Comparison of ENCODE assay signal across 9 mouse cellular contexts in the genomic region with DNA sequence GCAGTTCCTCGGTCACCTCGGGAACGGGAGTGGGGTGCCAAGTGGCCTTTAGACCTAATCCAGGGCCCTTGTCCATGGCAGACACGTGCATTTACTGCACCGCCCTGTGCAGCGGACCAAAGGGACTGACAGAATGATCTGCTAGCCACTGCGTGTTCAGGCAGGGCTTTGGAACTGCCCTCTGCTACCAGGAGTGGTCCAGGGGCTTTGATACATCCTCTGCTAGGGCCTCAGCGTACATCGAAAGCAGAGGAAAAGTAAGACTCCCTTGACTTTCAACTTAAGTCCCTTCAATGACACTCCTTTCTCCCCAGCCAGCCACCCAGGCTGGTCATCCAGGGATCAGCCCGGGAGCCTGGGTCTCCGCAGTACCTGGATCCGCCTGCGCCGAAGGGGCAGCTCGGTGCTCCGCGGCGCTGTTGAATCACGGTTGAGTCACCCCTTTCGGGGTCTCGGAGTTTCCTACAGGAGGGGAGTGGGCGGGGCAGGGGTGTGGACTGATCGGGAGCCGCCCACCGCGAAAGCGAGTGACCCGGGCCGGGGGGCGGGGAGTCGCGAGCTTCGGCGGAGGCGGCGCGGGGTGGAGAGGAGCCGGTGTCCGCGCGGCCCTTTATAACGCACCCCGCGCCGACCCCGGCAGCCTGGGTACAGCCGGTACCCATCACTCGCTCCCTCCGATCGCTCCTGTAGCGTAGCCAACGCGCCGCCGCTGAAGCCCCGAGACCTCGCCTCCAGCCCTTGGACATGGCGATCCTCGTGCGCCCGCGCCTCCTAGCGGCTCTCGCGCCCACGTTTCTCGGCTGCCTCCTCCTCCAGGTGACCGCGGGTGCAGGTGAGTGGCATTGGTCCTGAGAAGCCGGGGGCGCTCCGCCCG. TPM values are rescaled to one million over a fixed set of nuclear protein-coding genes. Genes with fewer than 3 reads are reported as not detected.
DNase-seq lines count a peak whose midpoint lies in the region; ATAC-seq and TF ChIP-seq lines count a peak whose summit lies in the region.
"Had no signal": no experiment of that assay in that cellular context is flagged by ENCODE, and none has a peak within 500 bp of the region (broad histone marks: within the 10 kb centered on the region; RNA-seq: fewer than 3 reads in every experiment).

Gene F3, plus strand, starts transcription at position 567 of the 874 bp plus-strand sequence.

- H3K4me2 ChIP-seq in embryonic facial prominence, embryonic 13.5 days = peak within 1 kb of the TSS; percentile 85
- H3K4me2 ChIP-seq in kidney, embryonic 15.5 days = peak within 1 kb of the TSS; percentile 87
- H3K4me2 ChIP-seq in stomach, embryonic 14.5 days (replicated peaks; ENCODE audit: low read depth, low read length) = peak within 1 kb of the TSS; percentile 94

- WGBS in embryonic facial prominence, embryonic 13.5 days = under 1% methylated on average over 73 of the region's 73 CpGs
- 1% methylated on average over 73 of the region's 73 CpGs for WGBS in heart, embryonic 10.5 days
- WGBS in kidney, embryonic 15.5 days = under 1% methylated on average over 73 of the region's 73 CpGs
- WGBS in liver, adult 2 months = 1% methylated on average over 73 of the region's 73 CpGs
- under 1% methylated on average over 61 of the region's 73 CpGs for WGBS in stomach, embryonic 14.5 days

- peaks cover 4% of the 10 kb centered on the region; the same call in 1 of the 2 replicates for H3K79me2 ChIP-seq in liver, adult 2 months (ENCODE audit: control insufficient read depth, insufficient read depth, low read length)

- peaks cover 36% of the 10 kb centered on the region for H3K4me1 ChIP-seq in embryonic facial prominence, embryonic 13.5 days
- peaks cover 35% of the 10 kb centered on the region for H3K4me1 ChIP-seq in heart, embryonic 10.5 days
- peaks cover 26% of the 10 kb centered on the region for H3K4me1 ChIP-seq in kidney, embryonic 15.5 days
- peaks cover 9% of the 10 kb centered on the region for H3K4me1 ChIP-seq in liver, adult 2 months (ENCODE audit: control insufficient read depth, insufficient read depth, low read length)
- H3K4me1 ChIP-seq in stomach, embryonic 14.5 days (ENCODE audit: control insufficient read depth, insufficient read depth, low read length) = peaks cover 14% of the 10 kb centered on the region

- H3K4me3 ChIP-seq in embryonic facial prominence, embryonic 13.5 days = peak within 1 kb of the TSS; percentile 67
- peak within 1 kb of the TSS; percentile 74 for H3K4me3 ChIP-seq in heart, embryonic 10.5 days
- peak within 1 kb of the TSS; percentile 75 for H3K4me3 ChIP-seq in kidney, embryonic 15.5 days (replicated peaks)
- peak within 1 kb of the TSS; percentile 73 for H3K4me3 ChIP-seq in liver, adult 2 months (ENCODE audit: insufficient read depth, low read depth, low read length)
- peak within 1 kb of the TSS; percentile 57 for H3K4me3 ChIP-seq in stomach, embryonic 14.5 days (ENCODE audit: low read depth, low read length)

- H3K9me3 ChIP-seq in embryonic facial prominence, embryonic 13.5 days = no peaks in the 10 kb centered on the region
- H3K9me3 ChIP-seq in heart, embryonic 10.5 days = no peaks in the 10 kb centered on the region
- no peaks in the 10 kb centered on the region for H3K9me3 ChIP-seq in kidney, embryonic 15.5 days (replicated peaks)
- H3K9me3 ChIP-seq in stomach, embryonic 14.5 days (ENCODE audit: control insufficient read depth, low read depth, low read length) = no peaks in the 10 kb centered on the region

- H3K36me3 ChIP-seq in embryonic facial prominence, embryonic 13.5 days = no peaks in the 10 kb centered on the region
- peaks cover 4% of the 10 kb centered on the region; the same call in 1 of the 2 replicates for H3K36me3 ChIP-seq in heart, embryonic 10.5 days
- no peaks in the 10 kb centered on the region for H3K36me3 ChIP-seq in kidney, embryonic 15.5 days
- no peaks in the 10 kb centered on the region for H3K36me3 ChIP-seq in liver, adult 2 months (ENCODE audit: control insufficient read depth, insufficient read depth, low read length)
- H3K36me3 ChIP-seq in stomach, embryonic 14.5 days (ENCODE audit: control insufficient read depth, insufficient read depth, low read length) = no peaks in the 10 kb centered on the region

- H3K9ac ChIP-seq in embryonic facial prominence, embryonic 13.5 days = peak within 1 kb of the TSS; percentile 74
- H3K9ac ChIP-seq in kidney, embryonic 15.5 days = peak within 1 kb of the TSS; percentile 58
- peak within 1 kb of the TSS; percentile 89 for H3K9ac ChIP-seq in liver, adult 2 months (ENCODE audit: low read depth, low read length)
- H3K9ac ChIP-seq in stomach, embryonic 14.5 days (replicated peaks; ENCODE audit: low read depth, low read length) = peak within 1 kb of the TSS; percentile 45

- TF ChIP-seq CTCF in liver, adult 2 months (IDR thresholded peaks at IDR 0.05; ENCODE audit: low read depth, low read length) = peak; percentile 86

- peak; percentile 18 to 55 for DNase-seq in spleen, adult 18-20 months
- DNase-seq in spleen, adult 12 weeks (ENCODE audit: low spot score) = no peak
- peak; percentile 94 for DNase-seq in heart, embryonic 10.5 days (ENCODE audit: low spot score)
- peak; percentile 94 for DNase-seq in liver, adult 2 months (ENCODE audit: extremely low read depth, low read depth, low spot score)

- peak; percentile 86 for ATAC-seq in embryonic facial prominence, embryonic 13.5 days (ENCODE audit: insufficient number of reproducible peaks, insufficient read depth, low FRiP score, low TSS enrichment, low read depth)
- ATAC-seq in kidney, embryonic 15.5 days (replicated peaks; ENCODE audit: low FRiP score) = peak; percentile 92
- ATAC-seq in monocyte, adult 5-6 weeks (replicated peaks; ENCODE audit: insufficient number of reproducible peaks, low FRiP score, low TSS enrichment, poor library complexity, severe bottlenecking) = 0 out of 2 replicates have a peak, but pooled peaks have one; percentile 10
- ATAC-seq in stomach, embryonic 14.5 days (ENCODE audit: insufficient number of reproducible peaks, insufficient read depth, low FRiP score, low read depth) = peak; percentile 86

- 0 out of 2 replicates have a peak, but pooled peaks have one; percentile 49 for TF ChIP-seq POLR2A in liver, adult 2 months (IDR thresholded peaks at IDR 0.05; ENCODE audit: extremely low read depth, insufficient read depth, low read length)

- H3K27me3 ChIP-seq in embryonic facial prominence, embryonic 13.5 days = peaks cover 15% of the 10 kb centered on the region
- H3K27me3 ChIP-seq in heart, embryonic 10.5 days (ENCODE audit: insufficient read depth, poor library complexity, severe bottlenecking) = peaks cover 12% of the 10 kb centered on the region; the same call in 1 of the 2 replicates
- H3K27me3 ChIP-seq in kidney, embryonic 15.5 days = peaks cover 8% of the 10 kb centered on the region; the same call in 1 of the 2 replicates
- H3K27me3 ChIP-seq in liver, adult 2 months (ENCODE audit: control insufficient read depth, insufficient read depth, low read length) = no peaks in the 10 kb centered on the region
- H3K27me3 ChIP-seq in stomach, embryonic 14.5 days (ENCODE audit: control insufficient read depth, insufficient read depth, low read length) = no peaks in the 10 kb centered on the region

- H3K27ac ChIP-seq in embryonic facial prominence, embryonic 13.5 days = no peak within 1 kb of the TSS
- H3K27ac ChIP-seq in heart, embryonic 10.5 days = peak within 1 kb of the TSS; percentile 86
- H3K27ac ChIP-seq in kidney, embryonic 15.5 days = peak within 1 kb of the TSS; percentile 80
- peak within 1 kb of the TSS; percentile 93 for H3K27ac ChIP-seq in liver, adult 2 months (replicated peaks; ENCODE audit: insufficient read depth, low read depth, low read length)
- H3K27ac ChIP-seq in stomach, embryonic 14.5 days (ENCODE audit: low read length) = peak within 1 kb of the TSS; percentile 33; the same call in 1 of the 2 replicates

RNA-seq across cellular contexts. Expression of gene F3, which starts in this region (rescaled TPM):
- 15.6 and 21.2 TPM in 2 replicates for polyA plus RNA-seq in embryonic facial prominence, embryonic 13.5 days (2015; fragmentation: Nextera tagmentation; extraction: Ambion mirVana)
- 9.2 TPM in 2 replicates for polyA plus RNA-seq in heart, embryonic 10.5 days (2016; fragmentation: Nextera tagmentation; extraction: Ambion mirVana)
- polyA plus RNA-seq in kidney, embryonic 15.5 days (2015; fragmentation: Nextera tagmentation; extraction: Ambion mirVana) = 16.7 and 17.4 TPM in 2 replicates
- total RNA-seq in liver, adult 2 months (2014; rRNA removed) = 5.1 and 6.4 TPM in 2 replicates
- 2.3 and 2.7 TPM in 2 replicates for polyA plus RNA-seq in liver, adult 2 months (2012; rRNA removed)
- total RNA-seq in monocyte, adult 5-6 weeks (2017) = not detected in 3 replicates
- 22.3 and 24.9 TPM in 2 replicates for polyA plus RNA-seq in stomach, embryonic 14.5 days (2014; fragmentation: Nextera tagmentation; extraction: Ambion mirVana)
- total RNA-seq: MEL had no signal

Comparison
In these comparisons a context has a peak if more than half of its experiments do, and no peak if none do; other contexts are left out.
1. Peak in ATAC-seq in monocyte, adult 5-6 weeks; RNA of the gene not detected or under 1 TPM.
2. ATAC-seq: peak in every context shown above with its lines; median percentile 92 in kidney, embryonic 15.5 days; 86 in embryonic facial prominence, embryonic 13.5 days; 86 in stomach, embryonic 14.5 days; 10 in monocyte, adult 5-6 weeks.